Mouse (Mus musculus) stomach, postnatal 0 days (tissue): Measurements from ENCODE around the gene 1810009J06Rik. TPM values are rescaled to one million over a fixed set of nuclear protein-coding genes. Genes with fewer than 3 reads are reported as not detected.

ENCODE experiments used
- ATAC-seq: fragments of 200-750 bp; cut with Nextera tagmentation; 2 replicates; pipeline ENCODE4 v1.8.0; 2017; ENCODE audit not compliant: low FRiP score, low TSS enrichment
- DNase-seq: peaks from one replicate; pipeline ENCODE4 v3.0.0-alpha.2; 2016; ENCODE audit warnings: low spot score
- H3K27ac ChIP-seq: fragments of 300-500 bp; sonication (generic); replicated peaks from 2 replicates; pipeline ENCODE4 v1.5.1; 2014; ENCODE audit warnings: mild to moderate bottlenecking, control low read depth
- H3K27me3 ChIP-seq: fragments of 300-500 bp; sonication (generic); 2 replicates; pipeline ENCODE4 v1.6.1; 2014; ENCODE audit warnings: low read length; ENCODE audit not compliant: control insufficient read depth, insufficient read depth
- H3K36me3 ChIP-seq: fragments of 300-500 bp; sonication (generic); 2 replicates; pipeline ENCODE4 v1.6.1; 2014; ENCODE audit warnings: low read length, mixed read lengths; ENCODE audit not compliant: control insufficient read depth, insufficient read depth
- H3K4me1 ChIP-seq: fragments of 300-500 bp; sonication (generic); replicated peaks from 2 replicates; pipeline ENCODE4 v1.6.1; 2014; ENCODE audit warnings: antibody characterized with exemption; ENCODE audit not compliant: control insufficient read depth, insufficient read depth
- H3K4me2 ChIP-seq: fragments of 300-500 bp; sonication (generic); replicated peaks from 2 replicates; pipeline ENCODE4 v1.6.1; 2014; ENCODE audit warnings: low read depth, mild to moderate bottlenecking, control low read depth, moderate library complexity
- H3K4me3 ChIP-seq: fragments of 300-500 bp; sonication (generic); 2 replicates; pipeline ENCODE4 v1.5.1; 2014; ENCODE audit warnings: low read depth, low read length, control low read depth
- H3K9ac ChIP-seq: fragments of 300-500 bp; sonication (generic); 2 replicates; pipeline ENCODE4 v1.6.1; 2014; ENCODE audit warnings: mild to moderate bottlenecking, low read length, control low read depth, mixed read lengths
- H3K9me3 ChIP-seq: fragments of 300-500 bp; sonication (generic); 2 replicates; pipeline ENCODE4 v1.6.1; 2016; ENCODE audit warnings: low read length; ENCODE audit not compliant: control insufficient read depth
- CTCF ChIP-seq: IDR thresholded peaks from 2 replicates; pipeline ENCODE4 v1.5.1; 2016; ENCODE audit warnings: antibody characterized with exemption, low read depth, mild to moderate bottlenecking, moderate library complexity
- EP300 ChIP-seq: optimal IDR thresholded peaks from 2 replicates; pipeline ENCODE3; 2016; ENCODE audit warnings: antibody characterized with exemption
- WGBS: fragments of 180-500 bp; shearing (Covaris S2); extraction: QIAGEN DNeasy Blood & Tissue Kit; methylation state at CpG from one replicate; pipeline ENCODE4 v1.1.7; 2014; 5-methylcytosine and 5-hydroxymethylcytosine counted together
- polyA plus RNA-seq: library from polyadenylated mRNA; unstranded; fragments of >200 nt; fragmentation: Nextera tagmentation; extraction: Ambion mirVana; gene quantifications from 2 replicates; pipeline ENCODE4 v1.2.1, GENCODE M21; 2015

The 1810009J06Rik gene
- polyA plus RNA-seq, 1 experiment from 2014 or later = 0.74 TPM

DNA sequence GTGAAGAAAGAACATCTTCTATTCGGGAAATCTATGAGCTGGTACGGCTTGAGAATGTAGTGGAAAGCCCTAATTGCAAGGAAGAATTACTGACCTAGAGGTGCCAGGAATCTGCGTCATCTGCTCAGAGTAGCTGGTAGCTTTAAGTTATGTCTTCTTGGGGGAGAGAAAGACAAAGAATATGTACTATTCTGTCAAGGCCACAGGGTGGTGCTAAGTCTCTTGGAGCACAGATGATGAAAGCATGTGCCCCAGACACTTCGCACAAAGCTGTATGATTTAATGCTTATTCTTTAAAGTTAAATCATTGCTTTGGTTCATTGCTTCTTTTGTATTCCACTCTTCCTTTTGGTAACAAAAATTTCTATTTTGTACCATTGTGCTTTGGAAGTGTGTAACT is 50.5 kb downstream of the 1810009J06Rik start:
- TF ChIP-seq EP300 = no peak
- 0 out of 2 replicates have a peak, but pooled peaks have one; percentile 7 for TF ChIP-seq CTCF
- 74% methylated on average over 4 of the region's 4 CpGs for WGBS
- ATAC-seq = no peak
- H3K4me1 ChIP-seq = no peaks in the 10 kb centered on the region
- H3K27ac ChIP-seq = no peak overlapping the region
- H3K4me3 ChIP-seq = no peak overlapping the region
- H3K9me3 ChIP-seq = no peaks in the 10 kb centered on the region
- no peak overlapping the region for H3K9ac ChIP-seq
- no peaks in the 10 kb centered on the region for H3K36me3 ChIP-seq
- H3K4me2 ChIP-seq = no peak overlapping the region
- DNase-seq = no peak
- H3K27me3 ChIP-seq = no peaks in the 10 kb centered on the region

Other genes starting within 250 kb of the 1810009J06Rik start
- not detected in 2 replicates for gene Moxd2, start 77.3 kb upstream of the 1810009J06Rik start, polyA plus RNA-seq
- not detected in 2 replicates for gene Prss58, start 64.4 kb upstream of the 1810009J06Rik start, polyA plus RNA-seq
- not detected in 2 replicates for gene 1700074P13Rik, start 24.2 kb upstream of the 1810009J06Rik start, polyA plus RNA-seq
- not detected in 2 replicates for gene Gm4744, start 12.9 kb upstream of the 1810009J06Rik start, polyA plus RNA-seq
- 0.23 and 0.57 TPM in 2 replicates for gene Gm2663, start 34.7 kb downstream of the 1810009J06Rik start, polyA plus RNA-seq
- gene 2210010C04Rik, start 70.8 kb downstream of the 1810009J06Rik start, polyA plus RNA-seq = 1.0 and 1.4 TPM in 2 replicates